Mouse (Mus musculus): ENCODE measurements around the gene Arhgap5. TPM values are rescaled to one million over a fixed set of nuclear protein-coding genes. Genes with fewer than 3 reads are reported as not detected.

Arhgap5 gene
- polyA plus RNA-seq, 1 experiment from 2014 or later: 26.3 TPM

DNA sequence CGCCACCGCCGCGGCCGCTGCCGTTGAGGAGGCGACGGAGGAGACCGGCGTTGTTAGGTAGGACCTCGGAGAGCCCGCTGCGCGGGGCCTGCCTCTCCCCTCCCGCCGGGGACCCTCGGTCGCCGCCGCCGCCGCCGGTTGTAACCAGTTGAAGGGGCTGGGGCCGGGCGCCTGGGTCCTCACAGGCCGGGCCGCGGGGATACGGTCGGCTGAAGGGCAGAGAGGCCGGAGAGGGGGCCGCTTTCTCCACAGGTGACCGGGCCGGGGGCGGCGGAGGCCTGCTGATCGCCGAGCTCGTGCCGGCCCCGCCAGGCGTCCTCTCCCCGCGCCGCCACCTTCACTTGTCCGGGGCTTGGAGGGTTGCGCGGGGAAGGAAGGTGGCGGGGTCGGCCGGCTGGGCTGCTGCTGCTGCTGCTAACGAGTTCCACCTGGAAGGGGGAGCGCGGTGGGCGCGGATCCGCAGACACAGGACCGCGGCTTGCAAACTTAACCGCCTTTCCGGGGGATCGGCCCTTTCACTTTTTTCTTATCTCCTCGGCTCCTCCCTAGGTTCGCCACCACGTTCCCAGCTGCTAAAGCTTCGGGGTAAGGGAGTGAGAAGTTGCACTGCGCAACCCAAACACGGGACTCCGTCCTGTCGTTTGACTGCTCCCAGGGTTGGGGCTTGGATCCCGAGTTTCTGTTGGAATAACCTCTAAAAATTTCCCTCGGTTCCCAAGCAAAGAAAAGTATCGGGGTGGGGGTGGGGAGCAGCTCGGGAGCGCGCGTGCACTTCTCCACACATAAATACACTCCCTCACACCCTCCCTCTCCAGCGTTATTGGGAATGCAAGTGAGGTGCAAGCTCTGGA lies 784 bp downstream of the Arhgap5 start:
- peak overlapping the region; percentile 64 for H3K4me2 ChIP-seq (ENCODE audit: low read depth, low read length)
- peak overlapping the region; percentile 98 for H3K4me3 ChIP-seq (ENCODE audit: low read length)
- no peaks in the 10 kb centered on the region for H3K36me3 ChIP-seq (ENCODE audit: control insufficient read depth, insufficient read depth, low read length)
- no peaks in the 10 kb centered on the region for H3K27me3 ChIP-seq (replicated peaks; ENCODE audit: control insufficient read depth, insufficient read depth, low read length)
- H3K27ac ChIP-seq (ENCODE audit: low read length): peak overlapping the region; percentile 99
- peak; percentile 17 for ATAC-seq
- H3K9me3 ChIP-seq (ENCODE audit: control insufficient read depth, low read length): no peaks in the 10 kb centered on the region
- H3K9ac ChIP-seq (ENCODE audit: low read depth, low read length): peak overlapping the region; percentile 97
- under 1% methylated on average over 68 of the region's 78 CpGs for WGBS
- H3K4me1 ChIP-seq (ENCODE audit: control insufficient read depth, insufficient read depth, low read length): 0 out of 2 replicates have a peak, but pooled peaks cover 2% of the 10 kb centered on the region

- Histone ChIP-seq H3K9ac (ENCODE audit: low read depth, low read length) (no peak overlapping the region), H3K4me2 (ENCODE audit: low read depth, low read length) (no peak overlapping the region), H3K4me1 (ENCODE audit: control insufficient read depth, insufficient read depth, low read length) (no peaks in the 10 kb centered on the region), H3K9me3 (ENCODE audit: control insufficient read depth, low read length) (no peaks in the 10 kb centered on the region), H3K27me3 (replicated peaks; ENCODE audit: control insufficient read depth, insufficient read depth, low read length) (no peaks in the 10 kb centered on the region), H3K36me3 (ENCODE audit: control insufficient read depth, insufficient read depth, low read length) (no peaks in the 10 kb centered on the region), H3K27ac (ENCODE audit: low read length) (no peak overlapping the region), H3K4me3 (ENCODE audit: low read length) (no peak overlapping the region)
- no peak for ATAC-seq
- 86% methylated on average over 2 of the region's 2 CpGs for WGBS
Observed at GRCm38 (mm10) chr12:52524699-52525098, 20.9 kb downstream of the Arhgap5 start.

DNA sequence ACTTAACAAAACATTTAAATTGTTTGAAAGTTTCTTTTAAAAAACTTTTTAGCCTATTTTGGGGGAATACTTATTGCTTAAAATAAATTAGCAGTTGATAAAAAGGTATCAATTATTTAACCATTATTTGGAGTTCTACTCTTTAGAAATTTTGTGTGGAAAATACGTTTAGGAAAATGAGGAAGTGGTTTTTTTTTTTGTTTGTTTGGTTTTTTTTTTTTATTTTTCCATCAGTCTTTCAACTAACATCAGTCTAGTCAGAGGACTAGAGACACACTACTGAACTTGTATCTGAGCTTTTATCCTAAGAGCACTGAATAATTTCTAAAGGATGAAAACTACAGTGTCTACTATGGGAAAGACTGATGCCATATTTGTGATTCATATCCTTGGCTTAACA lies 21.7 kb downstream of the Arhgap5 start:
- WGBS: 79% methylated on average over 1 of the region's 1 CpGs
- H3K27ac ChIP-seq (ENCODE audit: low read length): no peak overlapping the region
- no peaks in the 10 kb centered on the region for H3K9me3 ChIP-seq (ENCODE audit: control insufficient read depth, low read length)
- H3K9ac ChIP-seq (ENCODE audit: low read depth, low read length): no peak overlapping the region
- no peak overlapping the region for H3K4me3 ChIP-seq (ENCODE audit: low read length)
- no peaks in the 10 kb centered on the region for H3K27me3 ChIP-seq (replicated peaks; ENCODE audit: control insufficient read depth, insufficient read depth, low read length)
- no peaks in the 10 kb centered on the region for H3K4me1 ChIP-seq (ENCODE audit: control insufficient read depth, insufficient read depth, low read length)
- no peak overlapping the region for H3K4me2 ChIP-seq (ENCODE audit: low read depth, low read length)
- H3K36me3 ChIP-seq (ENCODE audit: control insufficient read depth, insufficient read depth, low read length): no peaks in the 10 kb centered on the region
- no peak for ATAC-seq

DNA sequence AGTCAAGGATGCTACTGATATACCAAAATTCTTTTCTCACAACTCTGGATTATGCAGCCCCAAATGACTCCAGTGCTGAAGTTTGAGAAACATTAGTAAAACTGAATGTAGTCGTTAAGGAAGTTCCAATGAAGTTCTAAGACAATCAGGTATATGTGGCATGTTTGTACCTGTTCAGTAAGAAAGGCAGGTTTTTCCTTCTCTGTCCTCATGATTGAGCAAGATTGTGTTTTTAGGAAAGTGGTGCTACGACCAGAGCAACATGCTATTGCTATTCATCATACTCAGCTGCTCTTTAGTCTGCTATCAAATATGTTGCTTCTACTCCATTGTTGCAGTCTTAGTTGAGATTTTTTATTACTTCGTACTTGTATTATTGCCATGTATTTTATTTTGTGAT lies 26.0 kb downstream of the Arhgap5 start:
- no peaks in the 10 kb centered on the region for H3K9me3 ChIP-seq (ENCODE audit: control insufficient read depth, low read length)
- 88% methylated on average over 3 of the region's 3 CpGs for WGBS
- no peaks in the 10 kb centered on the region for H3K27me3 ChIP-seq (replicated peaks; ENCODE audit: control insufficient read depth, insufficient read depth, low read length)
- no peak overlapping the region for H3K9ac ChIP-seq (ENCODE audit: low read depth, low read length)
- H3K4me2 ChIP-seq (ENCODE audit: low read depth, low read length): no peak overlapping the region
- H3K4me1 ChIP-seq (ENCODE audit: control insufficient read depth, insufficient read depth, low read length): no peaks in the 10 kb centered on the region
- no peaks in the 10 kb centered on the region for H3K36me3 ChIP-seq (ENCODE audit: control insufficient read depth, insufficient read depth, low read length)
- H3K4me3 ChIP-seq (ENCODE audit: low read length): no peak overlapping the region
- no peak for ATAC-seq
- no peak overlapping the region for H3K27ac ChIP-seq (ENCODE audit: low read length)

DNA sequence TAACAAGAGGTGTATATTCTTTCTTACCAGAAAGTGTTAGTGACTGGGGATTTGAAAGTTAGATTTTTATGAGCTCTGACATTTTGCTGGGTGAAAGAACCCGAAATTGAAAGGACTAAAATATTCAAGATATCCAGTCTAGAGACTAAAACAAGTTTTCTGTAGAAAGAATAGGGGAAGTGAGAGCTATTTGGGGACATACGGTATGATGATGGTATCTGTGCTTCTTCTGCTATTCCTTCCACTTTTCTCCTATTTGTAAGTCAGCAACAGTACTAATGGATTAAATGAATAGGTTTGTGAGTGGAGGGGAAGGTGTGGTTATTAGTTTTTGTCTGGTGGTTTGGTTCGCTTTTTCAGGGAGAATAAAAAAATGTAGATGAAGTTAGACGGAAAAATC lies 37.5 kb downstream of the Arhgap5 start:
- H3K4me1 ChIP-seq (ENCODE audit: control insufficient read depth, insufficient read depth, low read length): no peaks in the 10 kb centered on the region
- H3K27me3 ChIP-seq (replicated peaks; ENCODE audit: control insufficient read depth, insufficient read depth, low read length): no peaks in the 10 kb centered on the region
- ATAC-seq: no peak
- no peaks in the 10 kb centered on the region for H3K9me3 ChIP-seq (ENCODE audit: control insufficient read depth, low read length)
- no peaks in the 10 kb centered on the region for H3K36me3 ChIP-seq (ENCODE audit: control insufficient read depth, insufficient read depth, low read length)
- no peak overlapping the region for H3K27ac ChIP-seq (ENCODE audit: low read length)
- H3K9ac ChIP-seq (ENCODE audit: low read depth, low read length): no peak overlapping the region
- no peak overlapping the region for H3K4me2 ChIP-seq (ENCODE audit: low read depth, low read length)
- no peak overlapping the region for H3K4me3 ChIP-seq (ENCODE audit: low read length)
- 82% methylated on average over 4 of the region's 4 CpGs for WGBS

DNA sequence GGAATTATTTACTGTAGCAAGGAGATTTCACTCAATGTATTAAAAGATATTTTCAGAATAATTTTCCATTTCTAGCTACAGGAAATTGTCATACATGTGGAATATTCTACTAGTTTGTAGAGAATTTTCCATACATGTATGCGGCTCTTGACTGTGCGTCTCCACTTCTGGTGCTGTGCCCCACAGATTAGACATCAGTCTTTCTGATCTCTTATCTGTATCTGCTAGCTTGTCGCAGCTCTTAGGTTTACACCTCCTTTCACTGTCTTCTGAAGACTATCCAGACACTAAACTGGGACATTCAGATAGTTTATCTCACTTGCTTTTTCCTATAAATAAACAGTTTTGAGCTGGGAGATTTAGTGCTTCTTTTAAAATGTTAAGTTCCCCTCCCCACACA lies 40.8 kb downstream of the Arhgap5 start:
- 63% methylated on average over 3 of the region's 3 CpGs for WGBS
- H3K27me3 ChIP-seq (replicated peaks; ENCODE audit: control insufficient read depth, insufficient read depth, low read length): no peaks in the 10 kb centered on the region
- no peak overlapping the region for H3K9ac ChIP-seq (ENCODE audit: low read depth, low read length)
- H3K9me3 ChIP-seq (ENCODE audit: control insufficient read depth, low read length): no peaks in the 10 kb centered on the region
- H3K36me3 ChIP-seq (ENCODE audit: control insufficient read depth, insufficient read depth, low read length): no peaks in the 10 kb centered on the region
- H3K27ac ChIP-seq (ENCODE audit: low read length): no peak overlapping the region
- ATAC-seq: no peak
- H3K4me2 ChIP-seq (ENCODE audit: low read depth, low read length): no peak overlapping the region
- H3K4me3 ChIP-seq (ENCODE audit: low read length): no peak overlapping the region
- H3K4me1 ChIP-seq (ENCODE audit: control insufficient read depth, insufficient read depth, low read length): no peaks in the 10 kb centered on the region

DNA sequence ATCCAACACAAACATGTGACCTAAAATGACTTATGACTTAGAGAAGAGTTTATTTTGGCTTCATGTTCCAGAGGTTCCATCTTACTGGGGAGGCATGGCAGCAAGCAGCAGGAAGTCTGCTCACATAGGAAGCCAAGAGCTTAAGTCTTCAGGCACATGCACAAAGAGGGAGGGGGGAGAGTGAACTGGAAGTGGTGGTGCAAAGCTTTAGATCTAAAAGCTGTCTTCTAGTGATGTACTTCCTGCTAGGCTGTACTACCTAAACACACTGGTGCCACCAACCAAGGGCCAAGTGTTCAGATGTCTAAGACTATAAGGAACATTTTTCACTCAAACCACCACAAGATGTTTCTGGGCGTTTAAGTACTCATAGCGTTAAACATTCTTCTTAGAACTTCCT lies 48.3 kb downstream of the Arhgap5 start:
- Histone ChIP-seq H3K9ac (ENCODE audit: low read depth, low read length) (no peak overlapping the region), H3K4me1 (ENCODE audit: control insufficient read depth, insufficient read depth, low read length) (no peaks in the 10 kb centered on the region), H3K4me3 (ENCODE audit: low read length) (no peak overlapping the region), H3K4me2 (ENCODE audit: low read depth, low read length) (no peak overlapping the region), H3K9me3 (ENCODE audit: control insufficient read depth, low read length) (no peaks in the 10 kb centered on the region), H3K27me3 (replicated peaks; ENCODE audit: control insufficient read depth, insufficient read depth, low read length) (no peaks in the 10 kb centered on the region), H3K36me3 (ENCODE audit: control insufficient read depth, insufficient read depth, low read length) (no peaks in the 10 kb centered on the region), H3K27ac (ENCODE audit: low read length) (no peak overlapping the region)
- WGBS: 95% methylated on average over 2 of the region's 2 CpGs
- ATAC-seq: no peak

DNA sequence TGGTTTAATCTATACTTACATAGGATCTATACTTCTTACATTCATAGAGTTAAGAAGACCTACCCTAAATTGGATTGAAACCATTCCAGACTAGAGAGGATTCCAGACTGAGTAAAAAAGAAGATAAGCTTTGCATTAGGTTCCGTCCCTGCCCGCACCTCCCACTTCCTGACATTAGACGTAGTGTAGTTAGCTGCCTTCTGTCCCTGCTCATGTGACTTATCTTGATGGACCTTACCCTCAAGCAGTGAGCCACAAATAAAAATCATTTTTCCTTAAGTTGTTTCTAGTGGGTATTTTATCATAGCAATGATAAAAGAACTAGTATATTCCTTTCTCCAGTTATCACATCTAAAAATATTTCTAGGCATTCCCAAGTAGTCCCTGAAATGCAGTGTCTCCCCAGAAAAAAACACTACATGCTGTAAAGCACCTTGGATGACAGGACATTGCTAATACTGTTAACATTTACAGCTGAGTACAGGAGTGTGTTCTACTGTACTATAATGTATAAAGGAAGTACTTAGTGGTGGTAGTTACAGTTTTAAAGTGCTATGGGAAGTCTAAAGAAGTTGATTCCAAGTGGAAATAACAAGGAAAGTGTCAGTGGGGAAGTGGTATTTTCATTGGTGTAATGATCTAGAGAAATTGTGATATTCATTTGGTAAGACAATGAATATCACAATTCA lies 51.6 kb downstream of the Arhgap5 start:
- H3K4me2 ChIP-seq (ENCODE audit: low read depth, low read length): no peak overlapping the region
- H3K9me3 ChIP-seq (ENCODE audit: control insufficient read depth, low read length): no peaks in the 10 kb centered on the region
- H3K27me3 ChIP-seq (replicated peaks; ENCODE audit: control insufficient read depth, insufficient read depth, low read length): no peaks in the 10 kb centered on the region
- 53% methylated on average over 3 of the region's 3 CpGs for WGBS
- H3K9ac ChIP-seq (ENCODE audit: low read depth, low read length): no peak overlapping the region
- peak; percentile 98 for ATAC-seq
- no peaks in the 10 kb centered on the region for H3K4me1 ChIP-seq (ENCODE audit: control insufficient read depth, insufficient read depth, low read length)
- no peaks in the 10 kb centered on the region for H3K36me3 ChIP-seq (ENCODE audit: control insufficient read depth, insufficient read depth, low read length)
- no peak overlapping the region for H3K4me3 ChIP-seq (ENCODE audit: low read length)
- H3K27ac ChIP-seq (ENCODE audit: low read length): no peak overlapping the region

- no peaks in the 10 kb centered on the region for H3K36me3 ChIP-seq (ENCODE audit: control insufficient read depth, insufficient read depth, low read length)
- no peak overlapping the region for H3K4me2 ChIP-seq (ENCODE audit: low read depth, low read length)
- H3K27me3 ChIP-seq (replicated peaks; ENCODE audit: control insufficient read depth, insufficient read depth, low read length): no peaks in the 10 kb centered on the region
- WGBS: 91% methylated on average over 5 of the region's 5 CpGs
- H3K9ac ChIP-seq (ENCODE audit: low read depth, low read length): no peak overlapping the region
- no peak for ATAC-seq
- no peaks in the 10 kb centered on the region for H3K9me3 ChIP-seq (ENCODE audit: control insufficient read depth, low read length)
- H3K27ac ChIP-seq (ENCODE audit: low read length): no peak overlapping the region
- no peaks in the 10 kb centered on the region for H3K4me1 ChIP-seq (ENCODE audit: control insufficient read depth, insufficient read depth, low read length)
- H3K4me3 ChIP-seq (ENCODE audit: low read length): no peak overlapping the region
Observed at GRCm38 (mm10) chr12:52565654-52566053, 61.9 kb downstream of the Arhgap5 start.

All from intestine, embryonic 16.5 days (tissue).